Mouse (Mus musculus) liver, embryonic 14.5 days (tissue): ENCODE results near the gene Apod. TPM values are rescaled to one million over a fixed set of nuclear protein-coding genes. Genes with fewer than 3 reads are reported as not detected.
A peak's percentile ranks its signal among the peaks of the same experiment; 100 is the strongest.
"Not testable (repeated sequence)": the region's sequence is repeated elsewhere in the genome, so short reads cannot be mapped to it uniquely, and the experiment has no call there.

Experiments used
- ATAC-seq: fragments of 200-750 bp; cut with Nextera tagmentation; 2 replicates; pipeline ENCODE4 v1.8.0; 2017; ENCODE audit warnings: moderate number of reproducible peaks, mild to moderate bottlenecking, moderate library complexity; ENCODE audit not compliant: insufficient read depth
- DNase-seq, 3 experiments: peaks; one replicate each; pipeline ENCODE4 v3.0.0-alpha.2; 2012 to 2013; ENCODE audit warnings: low read depth in 3 of 3, low spot score in 3 of 3
- H3K27ac ChIP-seq: fragments of 300-500 bp; sonication (generic); 2 replicates; pipeline ENCODE4 v1.5.1; 2014; ENCODE audit warnings: moderate library complexity, mild to moderate bottlenecking, control low read depth, inconsistent platforms
- H3K27me3 ChIP-seq: fragments of 300-500 bp; sonication (generic); 2 replicates; pipeline ENCODE4 v1.6.1; 2014; ENCODE audit warnings: mild to moderate bottlenecking, low read length, moderate library complexity; ENCODE audit not compliant: control insufficient read depth, insufficient read depth
- H3K36me3 ChIP-seq: fragments of 300-500 bp; sonication (generic); replicated peaks from 2 replicates; pipeline ENCODE4 v1.6.1; 2014; ENCODE audit warnings: low read depth; ENCODE audit not compliant: control insufficient read depth, insufficient read depth
- H3K4me1 ChIP-seq, 2 experiments: fragments of 200-500 bp in 1 of 2; fragments of 300-500 bp in 1 of 2; sonication (generic) in 1 of 2; replicated peaks; 2 replicates each; pipeline ENCODE4 v1.6.1; 2012 to 2014; ENCODE audit warnings: antibody characterized with exemption in 1 of 2, inconsistent platforms in 1 of 2, low read length in 1 of 2; ENCODE audit not compliant: control insufficient read depth in 2 of 2, insufficient read depth in 2 of 2
- H3K4me2 ChIP-seq: fragments of 300-500 bp; sonication (generic); 2 replicates; pipeline ENCODE4 v1.6.1; 2014; ENCODE audit warnings: low read depth, mild to moderate bottlenecking, control low read depth, moderate library complexity
- H3K4me3 ChIP-seq, 2 experiments: fragments of 200-500 bp in 1 of 2; fragments of 300-500 bp in 1 of 2; sonication (generic) in 1 of 2; 2 replicates each; pipeline ENCODE4 v1.5.1; 2012 to 2014; ENCODE audit warnings: low read depth in 2 of 2, low read length in 2 of 2, mild to moderate bottlenecking in 2 of 2, control low read depth in 1 of 2, inconsistent platforms in 1 of 2, moderate library complexity in 1 of 2; ENCODE audit not compliant: insufficient read depth in 1 of 2
- H3K9ac ChIP-seq: fragments of 300-500 bp; sonication (generic); replicated peaks from 2 replicates; pipeline ENCODE4 v1.6.1; 2014; ENCODE audit warnings: mild to moderate bottlenecking, control low read depth, moderate library complexity
- H3K9me3 ChIP-seq: fragments of 300-500 bp; sonication (generic); 2 replicates; pipeline ENCODE4 v1.6.1; 2016; ENCODE audit warnings: low read length, mixed read lengths; ENCODE audit not compliant: control insufficient read depth
- CTCF ChIP-seq: IDR thresholded peaks from 2 replicates; pipeline ENCODE4 v1.5.1; 2016; ENCODE audit warnings: antibody characterized with exemption, low read depth, control low read depth
- EP300 ChIP-seq: IDR thresholded peaks from 2 replicates; pipeline ENCODE4 v1.6.1; 2016; ENCODE audit warnings: antibody characterized with exemption, low read depth
- WGBS: fragments of 180-500 bp; shearing (Covaris S2); extraction: QIAGEN DNeasy Blood & Tissue Kit; methylation state at CpG from one replicate; pipeline ENCODE4 v1.1.7; 2014; ENCODE audit not compliant: insufficient replicate concordance; 5-methylcytosine and 5-hydroxymethylcytosine counted together
- polyA plus RNA-seq, 2 experiments: library from polyadenylated mRNA; depleted of rRNA in 1 of 2; stranded (reverse) in 1 of 2; unstranded in 1 of 2; fragments of >200 nt; fragmentation: Nextera tagmentation in 1 of 2; extraction: Ambion mirVana in 1 of 2; gene quantifications; 2 replicates each; pipeline versions ENCODE4 v1.2.1 to v1.2.3; 2012 to 2014

Gene Apod
- polyA plus RNA-seq, 2 experiments, result 0.11 TPM; not detected in 1

GRCm38 (mm10) chr16:31325120-31325519 is 10.5 kb upstream of the Apod start:
- Histone ChIP-seq H3K36me3 (no peaks in the 10 kb centered on the region), H3K27me3 (no peaks in the 10 kb centered on the region), H3K4me2 (no peak overlapping the region), H3K9ac (no peak overlapping the region), H3K4me3 (no peak overlapping the region), H3K4me1 (no peaks in the 10 kb centered on the region), H3K9me3 (no peaks in the 10 kb centered on the region), H3K27ac (no peak overlapping the region)
- TF ChIP-seq CTCF (no peak), EP300 (no peak)
- 81% methylated on average over 14 of the region's 14 CpGs for WGBS
- ATAC-seq (no peak), DNase-seq (no peak)

DNA sequence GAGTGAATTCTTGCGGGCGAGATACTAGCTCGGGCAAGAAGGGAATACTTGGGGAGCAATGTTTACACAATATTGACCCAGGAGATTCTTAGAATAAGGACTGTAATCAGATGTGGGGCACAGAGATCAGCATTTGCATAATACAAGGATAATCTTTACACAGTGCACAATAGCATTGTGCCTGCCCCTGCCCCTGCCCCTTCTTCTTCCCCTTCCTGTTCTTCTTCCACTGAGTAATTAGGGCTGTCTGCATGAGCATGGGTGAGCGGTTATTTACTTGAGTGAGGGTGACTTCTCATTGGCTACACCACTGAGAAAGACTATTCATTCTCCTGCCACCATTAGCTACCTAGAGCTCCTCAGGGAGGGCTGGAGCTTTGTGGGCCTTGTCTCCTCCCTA is 6.9 kb upstream of the Apod start:
- DNase-seq, result no peak
- Histone ChIP-seq H3K4me1 (no peaks in the 10 kb centered on the region), H3K36me3 (no peaks in the 10 kb centered on the region), H3K4me3 (no peak overlapping the region), H3K4me2 (no peak overlapping the region), H3K9me3 (no peaks in the 10 kb centered on the region), H3K27ac (no peak overlapping the region), H3K27me3 (no peaks in the 10 kb centered on the region), H3K9ac (no peak overlapping the region)
- WGBS, result 63% methylated on average over 4 of the region's 4 CpGs
- no peak for ATAC-seq
- no peak for TF ChIP-seq EP300
- no peak for TF ChIP-seq CTCF

GRCm38 (mm10) chr16:31320954-31321353 is 6.3 kb upstream of the Apod start:
- no peak overlapping the region for H3K4me2 ChIP-seq
- TF ChIP-seq CTCF (no peak), EP300 (no peak)
- no peak overlapping the region for H3K4me3 ChIP-seq
- DNase-seq (no peak), ATAC-seq (no peak)
- H3K9ac ChIP-seq, result no peak overlapping the region
- no peaks in the 10 kb centered on the region for H3K9me3 ChIP-seq
- 61% methylated on average over 7 of the region's 7 CpGs for WGBS
- H3K27ac ChIP-seq, result no peak overlapping the region
- no peaks in the 10 kb centered on the region for H3K27me3 ChIP-seq
- no peaks in the 10 kb centered on the region for H3K4me1 ChIP-seq
- no peaks in the 10 kb centered on the region for H3K36me3 ChIP-seq

- 0 out of 2 replicates have a peak, but pooled peaks have one; percentile 5 for TF ChIP-seq CTCF
- H3K4me3 ChIP-seq, H3K9ac ChIP-seq, H3K27me3 ChIP-seq, H3K4me1 ChIP-seq, H3K36me3 ChIP-seq, ATAC-seq, DNase-seq, H3K9me3 ChIP-seq, H3K27ac ChIP-seq, H3K4me2 ChIP-seq: not testable (repeated sequence)
- 38% methylated on average over 3 of the region's 3 CpGs for WGBS
Measured at GRCm38 (mm10) chr16:31319723-31320122, 5.1 kb upstream of the Apod start.

- no peaks in the 10 kb centered on the region for H3K27me3 ChIP-seq
- no peak for ATAC-seq
- no peak overlapping the region for H3K4me2 ChIP-seq
Measured at GRCm38 (mm10) chr16:31319316-31319715, 4.7 kb upstream of the Apod start.

More at GRCm38 (mm10) chr16:31319316-31319715, 4.7 kb upstream of the Apod start:
- Histone ChIP-seq H3K4me3 (no peak overlapping the region), H3K9me3 (no peaks in the 10 kb centered on the region), H3K9ac (no peak overlapping the region), H3K27ac (no peak overlapping the region), H3K4me1 (no peaks in the 10 kb centered on the region), H3K36me3 (no peaks in the 10 kb centered on the region)
- DNase-seq, result no peak
- TF ChIP-seq EP300, result no peak
- TF ChIP-seq CTCF, result no peak
- WGBS, result 64% methylated on average over 4 of the region's 4 CpGs
